Mouse (Mus musculus): ENCODE results near the gene Chpf. TPM values are rescaled to one million over a fixed set of nuclear protein-coding genes. Genes with fewer than 3 reads are reported as not detected.
A peak's percentile ranks its signal among the peaks of the same experiment; 100 is the strongest.

The Chpf gene
- polyA plus RNA-seq, 1 experiment from 2014 or later, result 33.5 TPM

- no peak for ATAC-seq (ENCODE audit: insufficient number of reproducible peaks, insufficient read depth, low FRiP score, low TSS enrichment)
- peak within 1 kb of the TSS; percentile 93 for H3K4me2 ChIP-seq (replicated peaks)
- H3K9ac ChIP-seq, result peak within 1 kb of the TSS; percentile 95
- H3K9me3 ChIP-seq, result no peaks in the 10 kb centered on the region
- H3K27me3 ChIP-seq, result no peaks in the 10 kb centered on the region
- H3K27ac ChIP-seq, result peak within 1 kb of the TSS; percentile 97
- H3K4me1 ChIP-seq, result peaks cover 34% of the 10 kb centered on the region
- 70% methylated on average over 10 of the region's 10 CpGs for WGBS
- peaks cover 16% of the 10 kb centered on the region for H3K36me3 ChIP-seq
- peak within 1 kb of the TSS; percentile 87 for H3K4me3 ChIP-seq
Observed at GRCm38 (mm10) chr1:75507006-75507405, 27.9 kb upstream of the Chpf start, which contains the start of gene Inha. Gene Inha, plus strand, starts transcription at chr1:75507077.

GRCm38 (mm10) chr1:75505956-75506831 lies 27.1 kb upstream of the Chpf start, which contains the start of gene Obsl1:
Gene Obsl1, minus strand, starts transcription at chr1:75506452.
- peak within 1 kb of the TSS; percentile 87 for H3K4me3 ChIP-seq
- H3K9ac ChIP-seq, result peak within 1 kb of the TSS; percentile 95
- peaks cover 24% of the 10 kb centered on the region for H3K36me3 ChIP-seq
- peaks cover 28% of the 10 kb centered on the region for H3K4me1 ChIP-seq
- H3K27me3 ChIP-seq, result no peaks in the 10 kb centered on the region
- no peaks in the 10 kb centered on the region for H3K9me3 ChIP-seq
- H3K4me2 ChIP-seq (replicated peaks), result peak within 1 kb of the TSS; percentile 93
- ATAC-seq (ENCODE audit: insufficient number of reproducible peaks, insufficient read depth, low FRiP score, low TSS enrichment), result peak; percentile 88
- peak within 1 kb of the TSS; percentile 97 for H3K27ac ChIP-seq
- WGBS, result under 1% methylated on average over 64 of the region's 65 CpGs

GRCm38 (mm10) chr1:75505159-75505955 lies 26.2 kb upstream of the Chpf start:
- no peaks in the 10 kb centered on the region for H3K27me3 ChIP-seq
- peak overlapping the region; percentile 95 for H3K9ac ChIP-seq
- H3K4me2 ChIP-seq (replicated peaks), result peak overlapping the region; percentile 93
- peak overlapping the region; percentile 97 for H3K27ac ChIP-seq
- ATAC-seq (ENCODE audit: insufficient number of reproducible peaks, insufficient read depth, low FRiP score, low TSS enrichment), result peak; percentile 24; the same call in 1 of the 2 replicates
- WGBS, result under 1% methylated on average over 84 of the region's 84 CpGs
- peaks cover 28% of the 10 kb centered on the region for H3K4me1 ChIP-seq
- peaks cover 32% of the 10 kb centered on the region for H3K36me3 ChIP-seq
- H3K4me3 ChIP-seq, result peak overlapping the region; percentile 87
- H3K9me3 ChIP-seq, result no peaks in the 10 kb centered on the region

- WGBS, result 53% methylated on average over 9 of the region's 9 CpGs
- H3K36me3 ChIP-seq, result peaks cover 41% of the 10 kb centered on the region
- H3K9me3 ChIP-seq, result no peaks in the 10 kb centered on the region
- ATAC-seq (ENCODE audit: insufficient number of reproducible peaks, insufficient read depth, low FRiP score, low TSS enrichment), result no peak
- peak overlapping the region; percentile 93 for H3K4me2 ChIP-seq (replicated peaks)
- H3K9ac ChIP-seq, result peak overlapping the region; percentile 95; the same call in 1 of the 2 replicates
- H3K27ac ChIP-seq, result no peak overlapping the region
- no peaks in the 10 kb centered on the region for H3K27me3 ChIP-seq
- H3K4me1 ChIP-seq, result peaks cover 28% of the 10 kb centered on the region
- peak overlapping the region; percentile 87 for H3K4me3 ChIP-seq
Observed at GRCm38 (mm10) chr1:75504256-75505045, 25.3 kb upstream of the Chpf start.

- Histone ChIP-seq H3K4me3 (0 out of 2 replicates have a peak overlapping the region, but pooled peaks have one; percentile 87), H3K4me1 (peaks cover 28% of the 10 kb centered on the region), H3K9ac (0 out of 2 replicates have a peak overlapping the region, but pooled peaks have one; percentile 5), H3K27me3 (no peaks in the 10 kb centered on the region), H3K27ac (no peak overlapping the region), H3K9me3 (no peaks in the 10 kb centered on the region), H3K4me2 (replicated peaks) (0 out of 2 replicates have a peak overlapping the region, but pooled peaks have one; percentile 93), H3K36me3 (peaks cover 50% of the 10 kb centered on the region)
- ATAC-seq (ENCODE audit: insufficient number of reproducible peaks, insufficient read depth, low FRiP score, low TSS enrichment), result no peak
- WGBS, result 67% methylated on average over 23 of the region's 23 CpGs
Observed at GRCm38 (mm10) chr1:75503651-75503980, 24.5 kb upstream of the Chpf start.

- Histone ChIP-seq H3K36me3 (peaks cover 55% of the 10 kb centered on the region), H3K4me1 (peaks cover 28% of the 10 kb centered on the region), H3K4me3 (no peak overlapping the region), H3K27ac (no peak overlapping the region), H3K4me2 (replicated peaks) (no peak overlapping the region), H3K9ac (no peak overlapping the region), H3K27me3 (no peaks in the 10 kb centered on the region), H3K9me3 (no peaks in the 10 kb centered on the region)
- WGBS, result 85% methylated on average over 25 of the region's 25 CpGs
- no peak for ATAC-seq (ENCODE audit: insufficient number of reproducible peaks, insufficient read depth, low FRiP score, low TSS enrichment)
Observed at GRCm38 (mm10) chr1:75502945-75503650, 24.0 kb upstream of the Chpf start.

GRCm38 (mm10) chr1:75501905-75502304 lies 22.8 kb upstream of the Chpf start:
- Histone ChIP-seq H3K4me3 (no peak overlapping the region), H3K4me2 (replicated peaks) (no peak overlapping the region), H3K27me3 (no peaks in the 10 kb centered on the region), H3K4me1 (peaks cover 21% of the 10 kb centered on the region), H3K9me3 (no peaks in the 10 kb centered on the region), H3K36me3 (peaks cover 66% of the 10 kb centered on the region), H3K9ac (no peak overlapping the region), H3K27ac (no peak overlapping the region)
- no peak for ATAC-seq (ENCODE audit: insufficient number of reproducible peaks, insufficient read depth, low FRiP score, low TSS enrichment)
- WGBS, result 94% methylated on average over 9 of the region's 9 CpGs

- Histone ChIP-seq H3K27me3 (no peaks in the 10 kb centered on the region), H3K36me3 (peaks cover 78% of the 10 kb centered on the region), H3K9me3 (no peaks in the 10 kb centered on the region), H3K4me1 (peaks cover 9% of the 10 kb centered on the region), H3K27ac (no peak overlapping the region), H3K4me2 (replicated peaks) (no peak overlapping the region), H3K4me3 (no peak overlapping the region), H3K9ac (no peak overlapping the region)
- no peak for ATAC-seq (ENCODE audit: insufficient number of reproducible peaks, insufficient read depth, low FRiP score, low TSS enrichment)
- 82% methylated on average over 7 of the region's 7 CpGs for WGBS
Observed at GRCm38 (mm10) chr1:75499441-75499840, 20.3 kb upstream of the Chpf start.

GRCm38 (mm10) chr1:75498897-75499296 lies 19.8 kb upstream of the Chpf start:
- no peak overlapping the region for H3K4me3 ChIP-seq
- no peak overlapping the region for H3K27ac ChIP-seq
- no peaks in the 10 kb centered on the region for H3K9me3 ChIP-seq
- H3K9ac ChIP-seq, result no peak overlapping the region
- no peak overlapping the region for H3K4me2 ChIP-seq (replicated peaks)
- ATAC-seq (ENCODE audit: insufficient number of reproducible peaks, insufficient read depth, low FRiP score, low TSS enrichment), result no peak
- H3K27me3 ChIP-seq, result no peaks in the 10 kb centered on the region
- H3K36me3 ChIP-seq, result peaks cover 78% of the 10 kb centered on the region
- WGBS, result 86% methylated on average over 4 of the region's 4 CpGs
- peaks cover 3% of the 10 kb centered on the region; the same call in 1 of the 2 replicates for H3K4me1 ChIP-seq

- peaks cover 72% of the 10 kb centered on the region for H3K36me3 ChIP-seq
- H3K4me2 ChIP-seq (replicated peaks), result no peak overlapping the region
- H3K27me3 ChIP-seq, result peaks cover 11% of the 10 kb centered on the region; the same call in 1 of the 2 replicates
- H3K9me3 ChIP-seq, result no peaks in the 10 kb centered on the region
- ATAC-seq (ENCODE audit: insufficient number of reproducible peaks, insufficient read depth, low FRiP score, low TSS enrichment), result no peak
- 0 out of 2 replicates have a peak overlapping the region, but pooled peaks have one; percentile 18 for H3K27ac ChIP-seq
- H3K4me1 ChIP-seq, result no peaks in the 10 kb centered on the region
- no peak overlapping the region for H3K4me3 ChIP-seq
- WGBS, result 49% methylated on average over 12 of the region's 12 CpGs
- no peak overlapping the region for H3K9ac ChIP-seq
Observed at GRCm38 (mm10) chr1:75494878-75495548, 15.9 kb upstream of the Chpf start.

All from embryonic facial prominence, embryonic 12.5 days (tissue).